Mouse (Mus musculus) liver, adult 2 months (tissue): ENCODE data around the gene Itpkb.

Experiments
- CTCF ChIP-seq: fragments of 200-500 bp; IDR thresholded peaks from 2 replicates; pipeline ENCODE4 v1.5.1; 2011; ENCODE audit warnings: low read depth, low read length, control low read depth
- POLR2A ChIP-seq: fragments of 200-500 bp; IDR thresholded peaks from 2 replicates; pipeline ENCODE4 v1.6.1; 2011; ENCODE audit warnings: low read length, control low read depth; ENCODE audit not compliant: insufficient read depth; ENCODE audit errors: extremely low read depth

DNA sequence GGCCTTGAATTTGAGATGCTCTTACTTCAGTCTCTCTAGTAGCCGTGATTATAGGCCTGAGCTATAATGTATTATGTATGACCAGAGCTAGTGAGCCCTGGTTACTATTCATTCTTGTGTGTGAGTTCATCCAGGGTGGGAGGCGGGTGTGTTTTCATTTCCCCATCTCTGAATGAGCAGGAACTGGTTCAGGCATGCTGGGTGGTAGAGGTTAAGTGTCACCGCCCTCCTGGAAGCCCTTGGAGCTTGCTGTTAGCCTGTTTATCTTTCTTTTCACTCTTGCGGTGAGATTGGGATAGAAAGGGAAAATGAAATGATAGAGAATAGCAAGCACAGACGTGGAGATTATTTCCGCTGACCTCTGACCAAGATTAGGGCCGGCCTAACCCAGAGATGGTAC is 12.7 kb downstream of the Itpkb start:
- TF ChIP-seq POLR2A, result no peak
- no peak for TF ChIP-seq CTCF
